Mouse (Mus musculus) c-Kit-positive CD71-positive TER-119-positive erythroid progenitor cells, embryonic 14.5 days (primary cell): ENCODE data around the gene Tmem208.

Experiments used
- DNase-seq: peaks from one replicate; pipeline ENCODE4 v3.0.0-alpha.2; 2013; ENCODE audit warnings: low spot score

Tmem208 gene

GRCm38 (mm10) chr8:105298351-105299252, 27.6 kb upstream of the Tmem208 start:
- no peak for DNase-seq

- peak; percentile 90 for DNase-seq
Observed at GRCm38 (mm10) chr8:105299962-105300361, 26.2 kb upstream of the Tmem208 start.

GRCm38 (mm10) chr8:105303396-105303795, 22.8 kb upstream of the Tmem208 start:
- DNase-seq = no peak

DNA sequence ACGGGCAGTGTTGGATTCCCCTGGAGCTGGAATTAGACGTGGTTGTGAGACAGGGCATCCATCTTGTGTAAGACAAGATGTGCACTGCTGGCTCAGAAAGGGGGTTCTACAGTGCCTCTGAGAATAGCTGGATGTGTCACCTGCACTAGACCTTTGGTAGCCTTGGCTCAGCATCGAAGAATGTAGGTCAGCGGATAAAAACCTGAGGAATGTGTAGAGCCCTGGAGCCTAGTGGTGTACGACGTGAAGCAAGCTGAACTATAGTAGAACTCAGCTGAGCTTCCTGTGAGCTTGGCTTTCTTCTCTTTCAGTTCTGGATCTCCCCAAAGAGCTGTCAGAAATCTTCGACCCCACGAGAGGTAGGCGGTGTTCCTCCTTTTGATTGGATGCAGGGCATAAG, 22.3 kb upstream of the Tmem208 start:
- no peak for DNase-seq

GRCm38 (mm10) chr8:105304325-105305210, 21.6 kb upstream of the Tmem208 start:
- no peak for DNase-seq

GRCm38 (mm10) chr8:105305211-105306145, 20.7 kb upstream of the Tmem208 start, which contains the start of gene Elmo3:
Elmo3 (plus strand) TSS chr8:105305601.
- DNase-seq = no peak

DNA sequence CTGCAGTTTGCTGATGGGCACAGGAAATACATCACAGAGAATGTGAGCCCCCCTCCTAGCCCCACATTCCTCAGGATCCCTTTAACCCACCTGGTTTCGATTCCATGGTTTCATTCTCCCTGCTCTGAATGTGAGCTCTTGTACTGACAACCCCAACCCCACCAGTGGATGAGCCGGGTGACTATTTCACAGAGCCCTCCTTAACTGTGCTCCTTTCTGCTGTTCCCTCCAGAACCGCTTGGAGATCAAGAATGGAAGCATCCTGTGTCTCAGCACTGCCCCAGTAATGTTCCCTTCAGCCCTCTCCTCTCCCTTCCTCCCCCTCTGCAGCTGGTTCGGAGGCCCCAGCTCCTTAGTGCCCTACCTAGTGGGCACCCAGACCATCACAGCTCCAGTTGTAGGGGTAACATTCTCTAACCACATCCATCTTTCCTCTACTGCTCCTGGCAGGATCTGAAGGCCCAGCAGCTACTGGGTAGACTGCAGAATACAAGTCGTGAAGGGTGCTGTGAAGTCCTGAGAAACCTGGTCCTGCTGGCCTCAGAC, 19.9 kb upstream of the Tmem208 start:
- DNase-seq = no peak

GRCm38 (mm10) chr8:105307670-105308069, 18.5 kb upstream of the Tmem208 start:
- DNase-seq = no peak

GRCm38 (mm10) chr8:105308428-105308827, 17.7 kb upstream of the Tmem208 start:
- DNase-seq = no peak

GRCm38 (mm10) chr8:105309142-105309847, 16.9 kb upstream of the Tmem208 start:
- DNase-seq = no peak

DNA sequence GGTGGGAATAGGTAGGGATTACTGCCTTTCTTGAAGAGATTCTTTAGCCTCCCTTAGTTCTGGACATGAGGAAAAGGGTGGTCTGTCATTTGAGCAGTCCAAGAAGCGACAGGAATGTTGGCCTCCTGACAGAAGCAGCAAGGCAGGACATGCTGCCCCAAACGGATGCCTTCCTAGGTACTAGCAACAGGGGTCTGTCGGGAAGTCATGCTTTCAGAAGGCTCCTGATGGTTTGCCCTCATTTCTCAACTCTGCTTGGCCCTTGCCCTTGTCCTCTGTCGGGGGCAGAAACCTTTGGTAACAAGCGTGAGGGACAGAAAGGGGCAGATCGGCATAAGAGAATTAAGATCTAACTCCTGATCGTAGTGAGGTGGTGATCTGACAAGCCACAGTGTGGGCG, 16.0 kb upstream of the Tmem208 start:
- DNase-seq = no peak

DNA sequence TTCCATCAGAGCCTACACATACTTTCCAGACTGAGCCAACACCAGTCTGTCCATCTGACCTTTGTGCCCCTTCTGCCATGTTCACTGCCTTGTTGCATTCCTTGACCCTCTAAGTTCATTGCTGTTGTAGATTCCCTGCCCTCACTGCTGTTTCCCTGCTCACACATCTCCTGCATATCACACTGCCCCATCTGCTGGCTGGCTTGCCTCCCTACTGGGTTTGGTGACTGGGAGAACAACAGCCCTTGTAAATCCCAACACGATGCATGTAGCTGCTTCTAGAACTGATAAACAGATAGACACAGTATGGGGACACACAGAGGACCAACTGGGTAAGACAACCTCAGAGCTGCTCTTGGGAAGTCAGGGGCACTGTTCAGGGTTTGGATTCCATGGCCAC, 14.4 kb upstream of the Tmem208 start:
- no peak for DNase-seq

DNA sequence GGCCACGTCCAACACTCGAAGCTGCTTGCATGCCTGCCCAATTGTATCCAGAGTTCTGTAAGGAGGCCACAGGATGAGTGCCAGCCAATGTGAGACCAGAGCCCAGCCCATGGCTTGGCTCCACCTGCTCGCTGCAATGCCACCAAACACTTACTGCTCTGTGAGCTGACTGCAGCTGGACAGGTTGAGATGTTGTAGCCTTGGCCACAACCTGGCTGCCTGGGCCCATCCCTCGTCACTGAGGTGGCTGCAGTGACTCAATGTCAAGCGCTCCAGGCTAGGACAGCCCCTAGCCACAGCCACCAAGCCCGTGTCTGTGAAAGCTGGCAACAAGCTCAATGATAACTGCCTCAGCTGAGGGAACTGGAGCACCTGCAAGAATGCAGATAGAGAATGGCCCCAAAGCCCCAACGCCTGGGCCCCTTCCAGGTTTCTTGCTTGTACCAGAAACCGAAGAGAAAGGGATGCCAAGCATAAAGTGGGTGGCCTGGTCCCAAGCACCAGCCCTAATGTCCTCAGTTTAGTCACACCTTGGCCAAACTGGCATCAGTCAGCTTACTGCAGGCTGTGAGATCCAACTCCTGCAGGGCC, 13.2 kb upstream of the Tmem208 start:
- DNase-seq = no peak

- DNase-seq = no peak
Observed at GRCm38 (mm10) chr8:105313622-105314402, 12.3 kb upstream of the Tmem208 start.

DNA sequence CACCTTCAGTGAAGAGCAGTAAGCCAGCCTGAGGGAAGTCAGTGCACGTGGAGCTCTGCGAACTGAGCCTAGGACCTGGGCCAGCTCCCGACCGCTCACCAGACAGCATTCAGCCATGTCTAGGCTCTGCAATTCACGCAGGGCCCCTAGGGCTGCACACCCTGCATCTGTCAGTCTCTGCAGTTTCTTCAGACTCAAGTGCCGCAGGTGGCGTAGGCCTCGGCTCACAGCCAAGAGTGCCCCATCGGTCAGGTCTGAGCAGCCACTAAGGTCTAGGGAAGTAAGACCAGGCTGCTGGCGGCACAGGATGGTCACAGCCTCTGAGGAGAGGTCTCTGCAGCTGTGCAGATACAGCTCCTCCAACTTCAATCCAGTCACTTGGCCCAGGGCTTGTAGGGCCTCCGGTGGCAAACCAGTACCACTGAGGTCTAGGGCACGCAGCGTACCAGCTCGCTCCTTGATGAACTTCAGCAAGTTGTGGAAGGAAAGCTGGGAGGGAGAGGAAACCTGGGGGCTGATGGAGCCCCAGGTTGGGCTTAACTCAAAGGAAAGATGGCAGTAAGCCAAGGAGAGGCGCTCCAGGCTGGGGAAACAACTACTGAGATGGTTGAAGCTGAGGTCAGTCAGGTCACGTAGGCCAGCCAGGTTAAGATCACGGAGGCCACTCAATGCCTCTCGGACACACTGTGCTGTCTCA, 10.9 kb upstream of the Tmem208 start:
- DNase-seq = no peak

- DNase-seq = no peak
Observed at GRCm38 (mm10) chr8:105317941-105318340, 8.2 kb upstream of the Tmem208 start.

GRCm38 (mm10) chr8:105318662-105319190, 7.4 kb upstream of the Tmem208 start:
- DNase-seq = no peak

- DNase-seq = peak; percentile 80
Observed at GRCm38 (mm10) chr8:105323183-105323582, 3.0 kb upstream of the Tmem208 start.

- DNase-seq = no peak
Observed at GRCm38 (mm10) chr8:105325641-105326093, 487 bp upstream of the Tmem208 start.
